Comparison of ENCODE assay signal across 22 mouse cellular contexts in the genomic region with DNA sequence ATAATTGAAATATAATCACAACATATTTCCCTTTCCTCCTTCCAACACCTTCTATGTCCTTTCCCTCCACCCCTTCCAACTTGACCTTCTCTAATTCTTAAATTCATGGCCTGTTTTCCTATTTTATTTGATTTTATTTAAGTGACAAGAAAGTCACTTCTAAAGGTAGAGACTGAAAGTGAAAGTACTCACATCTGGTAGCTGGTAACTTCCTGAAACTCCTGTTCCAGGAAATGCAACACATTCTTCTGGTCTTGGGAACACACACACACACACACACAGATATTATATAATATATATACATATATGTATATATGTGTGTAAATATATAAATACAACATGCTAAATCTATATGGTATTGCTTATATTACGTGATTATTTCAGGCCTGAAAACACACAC.
A peak's percentile ranks its signal among the peaks of the same experiment; 100 is the strongest.
DNase-seq lines count a peak whose midpoint lies in the region; ATAC-seq and TF ChIP-seq lines count a peak whose summit lies in the region.
"Had no signal": no experiment of that assay in that cellular context is flagged by ENCODE, and none has a peak within 500 bp of the region (broad histone marks: within the 10 kb centered on the region; RNA-seq: fewer than 3 reads in every experiment).

No protein-coding gene starts in this region.

- dilution Hi-C loops in CH12.LX (cut with MboI; ENCODE audit: extremely low pct_ligation_motif_present, extremely low pct_unique_long_range_greater_than_20kb, low sequenced_read_pairs): no loop called here

- TF ChIP-seq CTCF in CH12.LX (conservative IDR thresholded peaks at IDR 0.05 in 1 of 2, IDR thresholded peaks at IDR 0.05 in 1 of 2; ENCODE audit: low read depth in 2 of 2, low read length in 2 of 2): no peak
- TF ChIP-seq CTCF in cerebellum, adult 2 months (IDR thresholded peaks at IDR 0.05; ENCODE audit: borderline replicate concordance, insufficient read depth, low read depth, low read length): no peak

- 94% methylated on average over 1 of the region's 1 CpGs for WGBS in cerebellum, adult 2 months

- no peak overlapping the region for H3K4me2 ChIP-seq in CH12.LX (ENCODE audit: insufficient read depth, low read depth, poor library complexity, severe bottlenecking)
- H3K4me2 ChIP-seq: embryonic facial prominence, embryonic 12.5 days; forebrain, embryonic 13.5 days; forebrain, embryonic 15.5 days had no signal

- no peaks in the 10 kb centered on the region for H3K9me3 ChIP-seq in CH12.LX (replicated peaks; ENCODE audit: low read length)
- H3K9me3 ChIP-seq: embryonic facial prominence, embryonic 10.5 days; embryonic facial prominence, embryonic 12.5 days; forebrain, embryonic 13.5 days; forebrain, embryonic 15.5 days had no signal

- no peaks in the 10 kb centered on the region for H3K79me2 ChIP-seq in CH12.LX (replicated peaks; ENCODE audit: control insufficient read depth, extremely low read depth, insufficient read depth, poor library complexity, severe bottlenecking)

- H3K4me1 ChIP-seq in CH12.LX (ENCODE audit: control insufficient read depth in 1 of 2, insufficient read depth in 2 of 2): no peaks in the 10 kb centered on the region
- no peaks in the 10 kb centered on the region for H3K4me1 ChIP-seq in cerebellum, adult 2 months (ENCODE audit: control insufficient read depth, insufficient read depth, low read length)
- H3K4me1 ChIP-seq: embryonic facial prominence, embryonic 10.5 days; embryonic facial prominence, embryonic 12.5 days; forebrain, embryonic 13.5 days; forebrain, embryonic 15.5 days had no signal

- no peak overlapping the region for H3K9ac ChIP-seq in CH12.LX (ENCODE audit: insufficient read depth, low read depth)
- H3K9ac ChIP-seq: embryonic facial prominence, embryonic 12.5 days; forebrain, embryonic 13.5 days; forebrain, embryonic 15.5 days; forebrain, postnatal 0 days had no signal

- no peak for TF ChIP-seq EP300 in CH12.LX (IDR thresholded peaks at IDR 0.05; ENCODE audit: low read length)

- H3K27ac ChIP-seq in CH12.LX (ENCODE audit: insufficient read depth, low read depth): no peak overlapping the region
- no peak overlapping the region for H3K27ac ChIP-seq in cerebellum, adult 2 months (ENCODE audit: insufficient read depth, low read length)
- H3K27ac ChIP-seq: embryonic facial prominence, embryonic 10.5 days; embryonic facial prominence, embryonic 12.5 days; forebrain, embryonic 13.5 days; forebrain, embryonic 15.5 days had no signal

- no peaks in the 10 kb centered on the region for H3K27me3 ChIP-seq in CH12.LX (replicated peaks)
- H3K27me3 ChIP-seq in cerebellum, adult 2 months (ENCODE audit: control insufficient read depth, insufficient read depth, low read length): no peaks in the 10 kb centered on the region
- H3K27me3 ChIP-seq: embryonic facial prominence, embryonic 12.5 days; forebrain, embryonic 13.5 days; forebrain, embryonic 15.5 days; Patski had no signal

- no peaks in the 10 kb centered on the region for H3K36me3 ChIP-seq in CH12.LX (replicated peaks in 1 of 2; ENCODE audit: control insufficient read depth in 1 of 2, insufficient read depth in 1 of 2, low read length in 1 of 2)
- H3K36me3 ChIP-seq: embryonic facial prominence, embryonic 10.5 days; embryonic facial prominence, embryonic 12.5 days; forebrain, embryonic 15.5 days had no signal

- TF ChIP-seq POLR2A in CH12.LX (IDR thresholded peaks at IDR 0.05; ENCODE audit: low read depth, low read length): no peak
- TF ChIP-seq POLR2A in cerebellum, adult 2 months (IDR thresholded peaks at IDR 0.05; ENCODE audit: borderline replicate concordance, insufficient read depth, low read length): no peak

- TF ChIP-seq RAD21 in CH12.LX (IDR thresholded peaks at IDR 0.05; ENCODE audit: low read depth, low read length): no peak

- peak; percentile 32 for DNase-seq in 416B (ENCODE audit: low read depth)
- DNase-seq in CH12.LX (ENCODE audit: extremely low read depth): peak; percentile 3
- DNase-seq in adipocyte (ENCODE audit: low spot score): peak; percentile 2
- DNase-seq in left cerebral cortex, adult 11 months (ENCODE audit: low spot score): no peak
- no peak for DNase-seq in cerebellum, adult 2 months
- DNase-seq in right cerebral cortex, postnatal 36 days (ENCODE audit: low spot score in 2 of 2): no peak
- DNase-seq: adrenal gland, adult 2 months; adrenal gland, postnatal 10 days; adrenal gland, postnatal 25 days; cerebellum, adult 11 months; cerebellum, adult 18-20 months; cerebellum, adult 9-10 months; cerebellum, postnatal 10 days; cerebellum, postnatal 25 days; forebrain, postnatal 0 days had no signal

- no peak overlapping the region for H3K4me3 ChIP-seq in CH12.LX (replicated peaks in 1 of 3; ENCODE audit: low read depth in 2 of 3, low read length in 2 of 3, poor library complexity in 1 of 3)
- no peak overlapping the region for H3K4me3 ChIP-seq in cerebellum, adult 2 months (replicated peaks; ENCODE audit: insufficient read depth, low read depth, low read length)
- H3K4me3 ChIP-seq: embryonic facial prominence, embryonic 10.5 days; embryonic facial prominence, embryonic 12.5 days; forebrain, embryonic 13.5 days; forebrain, embryonic 15.5 days had no signal

- ATAC-seq in granulocyte monocyte progenitor cell, adult 5-6 weeks (replicated peaks; ENCODE audit: poor library complexity, severe bottlenecking): no peak
- ATAC-seq: activated CD4-positive, CD25-positive, alpha-beta regulatory T cell, adult 4 months; forebrain, embryonic 13.5 days; forebrain, embryonic 15.5 days; forebrain, postnatal 0 days; Patski had no signal

- in situ Hi-C loops in CH12.LX (cut with MboI; ENCODE audit: low pct_ligation_motif_present, low pct_unique_long_range_greater_than_20kb, low sequenced_read_pairs): no loop called here

TF ChIP-seq in CH12.LX, 34 proteins besides CTCF, POLR2A, EP300 and RAD21:
- 0 out of 2 replicates have a peak, but pooled peaks have one; percentile 22 for TF ChIP-seq ETS1 (conservative IDR thresholded peaks at IDR 0.05; ENCODE audit: low read depth, low read length)
- TF ChIP-seq NELFE (IDR thresholded peaks at IDR 0.05; ENCODE audit: low read depth, low read length): no peak

Comparison
In these comparisons a context has a peak if more than half of its experiments do, and no peak if none do; other contexts are left out.
1. DNase-seq: peak in 416B (single experiment), CH12.LX (single experiment) and adipocyte (single experiment); none in left cerebral cortex, adult 11 months (single experiment), cerebellum, adult 2 months (0 of 2) and right cerebral cortex, postnatal 36 days (0 of 2).